Mouse (Mus musculus): ENCODE results near the gene Tert. TPM values are rescaled to one million over a fixed set of nuclear protein-coding genes. Genes with fewer than 3 reads are reported as not detected.

The Tert gene
- polyA plus RNA-seq, 1 experiment from 2014 or later = 5.8 TPM

DNA sequence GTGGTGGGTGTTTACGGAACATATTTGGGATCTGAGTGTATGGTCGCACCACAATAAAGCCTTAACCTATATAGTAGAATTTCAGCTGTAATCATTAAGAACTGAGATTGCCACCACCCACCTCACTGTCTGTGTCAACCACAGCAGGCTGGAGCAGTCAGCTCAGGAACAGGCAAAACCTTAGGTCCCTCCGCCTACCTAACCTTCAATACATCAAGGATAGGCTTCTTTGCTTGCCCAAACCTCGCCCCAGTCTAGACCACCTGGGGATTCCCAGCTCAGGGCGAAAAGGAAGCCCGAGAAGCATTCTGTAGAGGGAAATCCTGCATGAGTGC lies 334 bp upstream of the Tert start:
- no peak for ATAC-seq (ENCODE audit: low FRiP score)
- peak overlapping the region; percentile 58 for H3K4me3 ChIP-seq (replicated peaks)
- H3K9ac ChIP-seq (replicated peaks) = peak overlapping the region; percentile 71
- no peaks in the 10 kb centered on the region for H3K27me3 ChIP-seq (replicated peaks)
- H3K4me1 ChIP-seq = peaks cover 34% of the 10 kb centered on the region
- peaks cover 12% of the 10 kb centered on the region for H3K36me3 ChIP-seq
- 44% methylated on average over 6 of the region's 6 CpGs for WGBS
- no peaks in the 10 kb centered on the region for H3K9me3 ChIP-seq (replicated peaks)
- no peak overlapping the region for H3K27ac ChIP-seq (replicated peaks)
- H3K4me2 ChIP-seq = peak overlapping the region; percentile 97

DNA sequence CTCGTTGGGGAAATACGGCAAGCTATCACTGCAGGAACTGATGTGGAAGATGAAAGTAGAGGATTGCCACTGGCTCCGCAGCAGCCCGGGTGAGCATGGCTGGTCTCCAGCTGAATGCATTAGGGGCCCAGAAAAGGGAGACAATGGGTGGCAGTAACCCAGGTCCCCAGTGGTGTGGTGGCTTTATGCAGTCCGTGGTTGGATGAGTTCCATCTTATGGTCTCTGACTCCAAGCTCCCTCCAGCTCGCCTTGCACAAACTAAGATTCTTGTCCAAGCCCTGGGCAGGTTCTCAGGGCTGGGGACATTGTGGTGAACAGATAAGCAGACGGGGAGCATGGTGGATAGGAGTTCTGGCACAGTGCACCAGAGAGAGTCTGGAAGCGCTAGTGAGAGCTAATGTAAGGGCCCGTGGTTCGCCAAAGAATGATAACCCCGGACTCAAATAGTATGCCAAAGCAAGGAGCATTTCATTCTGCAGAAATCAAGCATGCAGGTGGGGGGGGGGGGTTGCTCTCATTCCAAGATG lies 1.9 kb downstream of the Tert start:
- Histone ChIP-seq H3K9me3 (replicated peaks) (no peaks in the 10 kb centered on the region), H3K4me1 (peaks cover 34% of the 10 kb centered on the region), H3K27me3 (replicated peaks) (no peaks in the 10 kb centered on the region), H3K4me2 (0 out of 2 replicates have a peak overlapping the region, but pooled peaks have one; percentile 9), H3K9ac (replicated peaks) (no peak overlapping the region), H3K4me3 (replicated peaks) (no peak overlapping the region), H3K36me3 (peaks cover 4% of the 10 kb centered on the region; the same call in 1 of the 2 replicates), H3K27ac (replicated peaks) (no peak overlapping the region)
- 80% methylated on average over 11 of the region's 11 CpGs for WGBS
- ATAC-seq (ENCODE audit: low FRiP score) = no peak

DNA sequence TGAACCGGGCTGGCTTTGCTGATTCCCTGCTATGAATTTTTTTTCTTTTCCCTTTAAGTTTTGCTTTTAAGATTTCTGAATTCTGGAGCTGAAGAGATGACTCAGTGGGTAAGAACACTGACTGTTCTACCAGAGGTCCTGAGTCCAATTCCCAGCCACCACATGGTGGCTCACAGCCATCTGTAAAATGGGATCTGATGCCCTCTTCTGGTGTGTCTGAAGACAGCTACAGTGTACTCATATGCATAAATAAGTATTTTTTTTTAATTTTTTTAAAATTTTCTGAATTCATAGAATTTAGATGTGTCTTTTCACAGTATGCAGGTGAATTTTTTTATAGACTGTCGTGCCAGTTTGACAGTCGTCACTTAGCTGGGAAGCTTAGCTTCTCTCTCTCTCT lies 5.1 kb downstream of the Tert start:
- no peaks in the 10 kb centered on the region for H3K9me3 ChIP-seq (replicated peaks)
- peaks cover 26% of the 10 kb centered on the region for H3K4me1 ChIP-seq
- H3K27me3 ChIP-seq (replicated peaks) = no peaks in the 10 kb centered on the region
- no peak for ATAC-seq (ENCODE audit: low FRiP score)
- peaks cover 19% of the 10 kb centered on the region for H3K36me3 ChIP-seq
- 93% methylated on average over 3 of the region's 3 CpGs for WGBS
- no peak overlapping the region for H3K4me3 ChIP-seq (replicated peaks)
- no peak overlapping the region for H3K4me2 ChIP-seq
- no peak overlapping the region for H3K9ac ChIP-seq (replicated peaks)
- no peak overlapping the region for H3K27ac ChIP-seq (replicated peaks)

DNA sequence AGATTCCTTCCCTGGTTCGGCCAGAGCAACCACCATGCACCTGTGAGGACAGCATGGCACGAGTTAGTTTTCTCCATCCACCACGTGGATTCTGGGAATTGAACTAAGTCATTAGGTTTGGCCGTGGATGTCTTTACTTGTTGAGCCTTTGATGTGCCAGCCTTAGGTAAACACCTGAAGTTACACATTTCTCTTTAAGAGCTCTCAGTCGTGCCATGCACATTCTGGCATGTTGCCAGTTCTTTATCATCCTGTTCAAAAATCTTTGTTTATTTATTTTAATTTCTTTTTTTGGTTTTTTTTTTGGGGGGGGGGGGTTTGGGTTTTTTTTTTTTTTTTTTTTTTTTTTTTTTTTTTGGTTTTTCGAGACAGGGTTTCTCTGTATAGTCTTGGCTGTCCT lies 11.1 kb downstream of the Tert start:
- H3K27ac ChIP-seq (replicated peaks) = no peak overlapping the region
- H3K9me3 ChIP-seq (replicated peaks) = no peaks in the 10 kb centered on the region
- no peaks in the 10 kb centered on the region for H3K27me3 ChIP-seq (replicated peaks)
- H3K4me3 ChIP-seq (replicated peaks) = no peak overlapping the region
- no peak for ATAC-seq (ENCODE audit: low FRiP score)
- H3K36me3 ChIP-seq = peaks cover 19% of the 10 kb centered on the region
- no peak overlapping the region for H3K9ac ChIP-seq (replicated peaks)
- H3K4me2 ChIP-seq = no peak overlapping the region
- no peaks in the 10 kb centered on the region for H3K4me1 ChIP-seq
- 81% methylated on average over 5 of the region's 6 CpGs for WGBS

DNA sequence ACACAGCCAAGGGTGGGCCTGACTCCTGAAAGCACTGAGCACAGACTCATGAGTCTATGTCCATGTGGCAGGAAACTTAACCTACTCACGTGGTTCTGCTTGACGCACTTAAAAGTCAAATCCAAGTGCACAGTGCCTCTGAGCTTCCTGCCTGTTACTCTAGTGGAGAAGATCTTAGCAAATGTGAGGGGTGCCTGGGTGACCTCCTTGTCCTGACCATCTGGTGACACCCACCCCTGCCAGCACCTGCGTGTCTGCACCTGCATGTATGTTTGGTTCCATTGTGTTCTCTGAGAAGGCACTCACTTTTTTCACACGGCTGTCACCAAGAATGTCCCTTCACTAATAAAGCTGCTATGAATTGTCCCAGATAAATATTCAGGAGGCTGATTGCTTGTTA lies 14.6 kb downstream of the Tert start:
- Histone ChIP-seq H3K4me3 (replicated peaks) (no peak overlapping the region), H3K36me3 (no peaks in the 10 kb centered on the region; the same call in 1 of the 2 replicates), H3K4me1 (no peaks in the 10 kb centered on the region), H3K27me3 (replicated peaks) (no peaks in the 10 kb centered on the region), H3K9ac (replicated peaks) (no peak overlapping the region), H3K9me3 (replicated peaks) (no peaks in the 10 kb centered on the region), H3K4me2 (no peak overlapping the region), H3K27ac (replicated peaks) (no peak overlapping the region)
- ATAC-seq (ENCODE audit: low FRiP score) = no peak
- 82% methylated on average over 4 of the region's 4 CpGs for WGBS

DNA sequence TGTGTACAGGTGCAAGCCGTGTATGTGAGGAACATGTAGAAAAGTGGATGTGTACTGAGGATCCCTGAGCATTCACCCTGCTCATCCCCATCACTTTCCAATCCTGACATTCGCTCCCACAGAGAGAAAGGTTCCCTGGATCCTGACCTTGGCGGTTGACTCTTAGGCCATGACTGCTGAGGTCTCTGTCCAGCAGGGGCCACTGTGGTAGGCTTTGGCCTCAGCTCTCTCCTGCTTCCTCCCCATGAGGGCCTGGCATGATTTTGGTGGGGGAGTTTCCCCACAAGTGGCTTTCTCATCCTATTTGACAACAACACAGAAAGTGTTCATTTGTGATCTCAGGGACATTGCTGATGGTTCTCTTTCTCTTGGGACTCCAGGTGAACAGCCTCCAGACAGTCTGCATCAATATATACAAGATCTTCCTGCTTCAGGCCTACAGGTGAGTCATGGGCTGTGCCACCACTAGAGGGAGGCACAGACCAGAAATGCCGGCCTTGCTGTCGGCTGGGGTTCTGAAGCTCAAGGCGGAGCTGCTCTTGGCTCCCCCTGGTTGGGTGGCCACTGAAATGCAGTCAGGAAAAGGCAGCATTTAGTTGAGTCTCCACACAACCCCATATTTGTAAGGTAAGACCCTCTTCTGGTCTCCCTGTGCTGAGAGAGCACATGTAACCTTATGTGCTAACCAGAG lies 19.8 kb downstream of the Tert start:
- peak; percentile 63; the same call in 1 of the 2 replicates for ATAC-seq (ENCODE audit: low FRiP score)
- no peaks in the 10 kb centered on the region for H3K4me1 ChIP-seq
- no peak overlapping the region for H3K27ac ChIP-seq (replicated peaks)
- peaks cover 22% of the 10 kb centered on the region for H3K36me3 ChIP-seq
- H3K4me3 ChIP-seq (replicated peaks) = no peak overlapping the region
- no peaks in the 10 kb centered on the region for H3K27me3 ChIP-seq (replicated peaks)
- H3K4me2 ChIP-seq = no peak overlapping the region
- 41% methylated on average over 6 of the region's 6 CpGs for WGBS
- no peak overlapping the region for H3K9ac ChIP-seq (replicated peaks)
- H3K9me3 ChIP-seq (replicated peaks) = no peaks in the 10 kb centered on the region

DNA sequence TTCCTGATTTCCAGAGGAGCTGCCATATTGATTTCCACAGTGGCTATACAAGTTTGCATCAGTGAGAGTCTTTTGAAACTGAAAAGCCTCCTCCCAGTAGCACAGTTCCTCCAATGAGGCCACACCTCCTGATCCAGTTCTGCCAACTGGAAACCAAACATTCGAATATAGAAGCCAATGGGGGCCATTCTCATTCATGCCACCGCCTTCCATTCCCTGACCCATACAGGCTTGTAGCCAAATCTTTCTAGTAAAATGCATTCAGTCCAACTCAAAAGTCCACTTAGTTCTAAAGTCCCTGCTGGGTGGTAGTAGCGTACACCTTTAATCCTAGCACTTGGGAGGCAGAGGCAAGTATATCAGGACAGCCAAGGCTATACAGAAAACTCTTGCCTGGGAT lies 26.6 kb downstream of the Tert start:
- Histone ChIP-seq H3K27me3 (replicated peaks) (no peaks in the 10 kb centered on the region), H3K27ac (replicated peaks) (no peak overlapping the region), H3K4me1 (no peaks in the 10 kb centered on the region), H3K4me3 (replicated peaks) (no peak overlapping the region), H3K9me3 (replicated peaks) (no peaks in the 10 kb centered on the region), H3K36me3 (peaks cover 14% of the 10 kb centered on the region), H3K4me2 (no peak overlapping the region), H3K9ac (replicated peaks) (no peak overlapping the region)
- 81% methylated on average over 3 of the region's 3 CpGs for WGBS
- ATAC-seq (ENCODE audit: low FRiP score) = no peak

DNA sequence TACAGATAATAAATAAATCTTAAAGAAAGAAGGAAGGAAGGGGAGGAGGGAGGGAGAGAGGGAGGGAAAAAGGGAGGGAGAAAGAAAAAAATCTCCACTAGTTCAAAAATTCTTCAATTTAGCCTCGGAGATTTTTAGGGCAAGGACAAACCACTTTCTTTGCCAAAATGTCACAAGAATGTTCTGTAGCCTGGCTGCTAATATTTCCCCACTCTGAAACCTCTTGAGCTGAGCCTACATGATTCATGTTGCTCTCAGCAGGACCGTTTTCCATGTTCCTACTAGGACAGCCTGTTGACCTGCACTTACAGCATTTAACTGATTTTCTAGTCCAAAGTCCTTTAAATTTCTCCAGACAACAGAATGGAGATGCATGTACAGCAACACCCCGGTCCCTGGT lies 28.3 kb downstream of the Tert start:
- Histone ChIP-seq H3K4me1 (no peaks in the 10 kb centered on the region), H3K9me3 (replicated peaks) (no peaks in the 10 kb centered on the region), H3K36me3 (peaks cover 10% of the 10 kb centered on the region; the same call in 1 of the 2 replicates), H3K27me3 (replicated peaks) (no peaks in the 10 kb centered on the region), H3K9ac (replicated peaks) (no peak overlapping the region), H3K27ac (replicated peaks) (no peak overlapping the region), H3K4me3 (replicated peaks) (no peak overlapping the region), H3K4me2 (no peak overlapping the region)
- 84% methylated on average over 3 of the region's 3 CpGs for WGBS
- ATAC-seq (ENCODE audit: low FRiP score) = no peak

DNA sequence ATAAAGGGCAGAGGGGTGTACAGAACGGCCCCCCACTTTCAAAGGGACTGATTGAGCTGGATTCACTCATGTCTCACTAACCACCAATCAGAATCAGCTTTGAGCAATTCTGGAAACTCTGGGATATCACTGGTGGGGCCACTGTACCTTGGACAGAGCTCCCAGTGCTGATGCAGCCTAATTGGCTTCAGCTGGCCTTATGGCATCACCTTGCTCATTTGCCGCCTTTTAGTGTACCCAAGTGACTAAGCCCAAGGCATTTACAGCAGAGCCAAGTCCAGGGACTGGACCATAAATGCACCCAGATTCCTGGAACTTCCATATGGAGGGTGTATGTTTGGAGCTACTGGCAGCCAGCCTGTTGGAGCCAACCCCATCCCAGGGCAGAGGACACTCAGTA lies 32.2 kb downstream of the Tert start:
- Histone ChIP-seq H3K36me3 (no peaks in the 10 kb centered on the region), H3K27ac (replicated peaks) (no peak overlapping the region), H3K4me2 (no peak overlapping the region), H3K9ac (replicated peaks) (no peak overlapping the region), H3K4me3 (replicated peaks) (no peak overlapping the region), H3K4me1 (no peaks in the 10 kb centered on the region), H3K9me3 (replicated peaks) (no peaks in the 10 kb centered on the region), H3K27me3 (replicated peaks) (no peaks in the 10 kb centered on the region; the same call in 1 of the 2 replicates)
- ATAC-seq (ENCODE audit: low FRiP score) = no peak
- 49% methylated on average over 2 of the region's 2 CpGs for WGBS

DNA sequence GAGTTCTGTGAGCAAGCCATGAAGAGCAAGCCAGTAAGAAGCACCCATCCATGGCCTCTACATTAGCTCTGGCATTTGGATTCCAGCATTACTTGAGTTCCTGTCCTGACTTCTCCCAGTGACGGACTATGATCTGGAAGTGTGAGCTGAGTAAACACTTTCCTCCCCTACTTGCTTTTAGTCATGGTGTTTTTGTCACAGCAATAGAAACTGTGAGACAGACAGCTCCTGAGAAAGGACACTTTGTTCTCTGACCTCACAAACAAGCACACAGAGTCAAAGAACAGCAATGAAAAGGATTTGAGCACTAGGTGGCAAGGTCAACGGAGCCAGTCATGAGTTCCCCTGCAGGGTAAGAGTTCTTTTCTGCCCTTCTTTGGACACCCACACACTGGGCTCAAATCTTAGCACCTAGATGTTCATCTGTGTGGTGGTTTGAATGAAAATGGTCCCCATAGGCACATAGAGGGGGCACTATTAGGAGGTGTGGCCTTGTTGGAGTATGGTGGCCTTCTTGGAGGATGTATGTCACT lies 33.5 kb downstream of the Tert start:
- no peak overlapping the region for H3K27ac ChIP-seq (replicated peaks)
- H3K9me3 ChIP-seq (replicated peaks) = no peaks in the 10 kb centered on the region
- H3K4me2 ChIP-seq = no peak overlapping the region
- H3K9ac ChIP-seq (replicated peaks) = no peak overlapping the region
- no peak overlapping the region for H3K4me3 ChIP-seq (replicated peaks)
- no peaks in the 10 kb centered on the region for H3K36me3 ChIP-seq
- WGBS = 78% methylated on average over 2 of the region's 2 CpGs
- H3K27me3 ChIP-seq (replicated peaks) = no peaks in the 10 kb centered on the region; the same call in 1 of the 2 replicates
- H3K4me1 ChIP-seq = no peaks in the 10 kb centered on the region
- ATAC-seq (ENCODE audit: low FRiP score) = no peak

DNA sequence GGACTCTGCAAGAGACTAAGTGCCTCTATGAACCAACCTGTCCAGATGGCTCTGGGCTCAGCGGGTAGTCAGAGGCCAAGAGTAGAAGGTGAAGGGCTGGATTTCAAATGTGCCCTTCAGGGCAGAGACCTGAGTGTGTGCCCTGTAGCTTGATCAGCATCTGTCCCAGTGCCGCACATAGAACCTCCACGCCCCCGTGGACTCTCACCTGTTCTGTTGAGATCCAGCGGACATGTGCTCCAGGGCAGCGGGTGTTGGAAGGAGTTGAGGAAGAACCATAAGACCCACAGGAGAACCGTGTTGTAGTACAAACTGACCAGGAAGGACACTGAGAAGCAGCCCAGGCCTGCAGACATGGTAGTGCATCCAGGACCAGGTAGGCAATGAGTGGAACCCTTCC lies 48.5 kb downstream of the Tert start:
- no peak overlapping the region for H3K4me2 ChIP-seq
- 92% methylated on average over 7 of the region's 7 CpGs for WGBS

DNA sequence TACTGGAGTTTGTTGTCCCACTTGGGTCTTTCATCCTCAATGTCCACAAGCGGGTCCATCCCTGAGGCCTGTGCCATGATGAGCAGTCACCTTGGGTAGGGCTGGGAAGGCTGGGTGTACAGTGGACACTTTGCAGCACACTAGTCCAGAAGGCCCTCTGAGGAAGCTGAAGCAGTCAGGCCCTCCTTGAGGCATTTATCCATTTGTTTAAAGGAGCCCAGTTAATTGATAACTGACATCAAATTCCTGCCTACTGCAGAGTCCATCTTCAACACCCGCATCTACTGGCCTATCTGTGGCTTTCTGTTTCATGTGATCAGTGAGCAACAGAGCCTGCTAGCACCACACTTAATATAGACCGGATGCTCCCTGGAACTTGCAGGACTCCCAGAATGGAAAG lies 51.1 kb downstream of the Tert start, which contains the start of gene Slc6a18:
TSS of gene Slc6a18 (minus strand) at position 171 of the 400 bp plus-strand sequence.
- ATAC-seq (ENCODE audit: low FRiP score) = no peak
- H3K27me3 ChIP-seq (replicated peaks) = no peaks in the 10 kb centered on the region
- no peak within 1 kb of the TSS for H3K9ac ChIP-seq (replicated peaks)
- H3K4me3 ChIP-seq (replicated peaks) = no peak within 1 kb of the TSS
- no peaks in the 10 kb centered on the region for H3K36me3 ChIP-seq
- 80% methylated on average over 3 of the region's 3 CpGs for WGBS
- H3K27ac ChIP-seq (replicated peaks) = no peak within 1 kb of the TSS
- no peaks in the 10 kb centered on the region for H3K9me3 ChIP-seq (replicated peaks)
- no peak within 1 kb of the TSS for H3K4me2 ChIP-seq
- H3K4me1 ChIP-seq = no peaks in the 10 kb centered on the region

More for the DNA sequence above, 48.5 kb downstream of the Tert start:
- Histone ChIP-seq H3K9ac (replicated peaks) (no peak overlapping the region), H3K27ac (replicated peaks) (no peak overlapping the region), H3K27me3 (replicated peaks) (no peaks in the 10 kb centered on the region), H3K4me1 (no peaks in the 10 kb centered on the region), H3K4me3 (replicated peaks) (no peak overlapping the region), H3K9me3 (replicated peaks) (no peaks in the 10 kb centered on the region), H3K36me3 (no peaks in the 10 kb centered on the region)
- ATAC-seq (ENCODE audit: low FRiP score) = no peak
